Mouse (Mus musculus) MEL (cell line): ENCODE data around the gene Rbpjl. TPM values are rescaled to one million over a fixed set of nuclear protein-coding genes. Genes with fewer than 3 reads are reported as not detected.

Experiments
- DNase-seq: peaks from one replicate; pipeline ENCODE4 v3.0.0; 2011; ENCODE audit warnings: low read depth, low spot score
- H3K27ac ChIP-seq: 2 replicates; pipeline ENCODE4 v1.5.1; 2012; ENCODE audit warnings: low read depth, mild to moderate bottlenecking, control low read depth, low read length, moderate library complexity; ENCODE audit not compliant: control insufficient read depth
- H3K27me3 ChIP-seq, 2 experiments: fragments of 150-350 bp in 1 of 2; sonication (generic) in 1 of 2; 2 replicates each; pipeline ENCODE4 v1.6.1; 2012; ENCODE audit warnings: low read length in 2 of 2, mild to moderate bottlenecking in 2 of 2, improper control_type of control experiment in 1 of 2, moderate library complexity in 1 of 2; ENCODE audit not compliant: insufficient read depth in 2 of 2, control insufficient read depth in 1 of 2
- H3K36me3 ChIP-seq, 2 experiments: 2 replicates each; pipeline ENCODE4 v1.6.1; 2012 to 2014; ENCODE audit warnings: low read length in 2 of 2, improper control_type of control experiment in 1 of 2, inconsistent platforms in 1 of 2, mild to moderate bottlenecking in 1 of 2; ENCODE audit not compliant: insufficient read depth in 2 of 2, control insufficient read depth in 1 of 2
- H3K4me1 ChIP-seq, 2 experiments: fragments of 150-350 bp in 1 of 2; sonication (generic) in 1 of 2; 2 replicates each; pipeline ENCODE4 v1.6.1; 2012; ENCODE audit warnings: low read length in 2 of 2, improper control_type of control experiment in 1 of 2, mild to moderate bottlenecking in 1 of 2; ENCODE audit not compliant: insufficient read depth in 2 of 2, control insufficient read depth in 1 of 2
- H3K4me3 ChIP-seq, 2 experiments: fragments of 150-350 bp in 1 of 2; sonication (generic) in 1 of 2; 2 replicates each; pipeline ENCODE4 v1.5.1; 2012; ENCODE audit warnings: low read depth in 2 of 2, low read length in 2 of 2, mild to moderate bottlenecking in 2 of 2, moderate library complexity in 2 of 2, control low read depth in 1 of 2, improper control_type of control experiment in 1 of 2; ENCODE audit not compliant: control insufficient read depth in 1 of 2, insufficient read depth in 1 of 2
- H3K79me2 ChIP-seq: 2 replicates; pipeline ENCODE4 v1.6.1; 2012; ENCODE audit warnings: mild to moderate bottlenecking, low read length, moderate library complexity; ENCODE audit not compliant: control insufficient read depth, poor library complexity, insufficient read depth
- H3K9ac ChIP-seq: 2 replicates; pipeline ENCODE4 v1.6.1; 2012; ENCODE audit warnings: low read depth, mild to moderate bottlenecking, control low read depth, low read length, moderate library complexity; ENCODE audit not compliant: control insufficient read depth, poor library complexity, severe bottlenecking
- H3K9me3 ChIP-seq: fragments of 150-350 bp; sonication (generic); replicated peaks from 2 replicates; pipeline ENCODE4 v1.6.1; 2012; ENCODE audit warnings: mild to moderate bottlenecking, low read length, improper control_type of control experiment, moderate library complexity; ENCODE audit not compliant: insufficient read depth
- BHLHE40 ChIP-seq: IDR thresholded peaks from 2 replicates; pipeline ENCODE4 v1.6.1; 2012; ENCODE audit warnings: low read depth, mild to moderate bottlenecking, inconsistent platforms, low read length, improper control_type of control experiment, borderline replicate concordance
- CHD1 ChIP-seq: IDR thresholded peaks from 2 replicates; pipeline ENCODE4 v1.6.1; 2012; ENCODE audit warnings: low read depth, mild to moderate bottlenecking, inconsistent platforms, low read length, improper control_type of control experiment
- CHD2 ChIP-seq: IDR thresholded peaks from 2 replicates; pipeline ENCODE4 v1.6.1; 2011; ENCODE audit warnings: low read length, improper control_type of control experiment
- E2F4 ChIP-seq: IDR thresholded peaks from 2 replicates; pipeline ENCODE4 v1.6.1; 2011; ENCODE audit warnings: low read depth, low read length, improper control_type of control experiment, borderline replicate concordance
- GABPA ChIP-seq: IDR thresholded peaks from 2 replicates; pipeline ENCODE4 v1.6.1; 2012; ENCODE audit warnings: low read depth, mild to moderate bottlenecking, inconsistent platforms, low read length, improper control_type of control experiment, moderate library complexity
- GATA1 ChIP-seq: IDR thresholded peaks from 2 replicates; pipeline ENCODE4 v1.6.1; 2011; ENCODE audit warnings: low read depth, low read length, improper control_type of control experiment
- KAT2A ChIP-seq: conservative IDR thresholded peaks from 2 replicates; pipeline ENCODE4 v1.6.1; 2012; ENCODE audit warnings: low read depth, low read length, improper control_type of control experiment, inconsistent platforms
- MAFK ChIP-seq: IDR thresholded peaks from 2 replicates; pipeline ENCODE4 v1.6.1; 2011; ENCODE audit warnings: low read depth, mild to moderate bottlenecking, low read length, improper control_type of control experiment, borderline replicate concordance
- MYB ChIP-seq: IDR thresholded peaks from 2 replicates; pipeline ENCODE4 v1.6.1; 2011; ENCODE audit warnings: mild to moderate bottlenecking, low read depth, low read length, improper control_type of control experiment
- NRF1 ChIP-seq: IDR thresholded peaks from 2 replicates; pipeline ENCODE4 v1.6.1; 2014; ENCODE audit warnings: low read depth, mild to moderate bottlenecking, inconsistent platforms, low read length, improper control_type of control experiment, moderate library complexity; ENCODE audit not compliant: poor library complexity, insufficient read depth, severe bottlenecking
- POLR2A ChIP-seq, 2 experiments: IDR thresholded peaks; 2 replicates each; pipeline ENCODE4 v1.6.1; 2011 to 2012; ENCODE audit warnings: low read length in 2 of 2, mild to moderate bottlenecking in 2 of 2, control low read depth in 1 of 2, improper control_type of control experiment in 1 of 2, low read depth in 1 of 2, moderate library complexity in 1 of 2; ENCODE audit not compliant: control insufficient read depth in 1 of 2, insufficient read depth in 1 of 2, poor library complexity in 1 of 2
- POLR2AphosphoS5 ChIP-seq: IDR thresholded peaks from 2 replicates; pipeline ENCODE4 v1.6.1; 2012; ENCODE audit warnings: low read depth, borderline replicate concordance, mild to moderate bottlenecking, inconsistent platforms, low read length, moderate library complexity, mixed read lengths
- RAD21 ChIP-seq: IDR thresholded peaks from 2 replicates; pipeline ENCODE4 v1.6.1; 2011; ENCODE audit warnings: mild to moderate bottlenecking, low read depth, low read length, improper control_type of control experiment
- RCOR1 ChIP-seq: IDR thresholded peaks from 2 replicates; pipeline ENCODE4 v1.6.1; 2012; ENCODE audit warnings: low read depth, mild to moderate bottlenecking, inconsistent platforms, low read length, improper control_type of control experiment
- ZKSCAN1 ChIP-seq: IDR thresholded peaks from 2 replicates; pipeline ENCODE4 v1.6.1; 2012; ENCODE audit warnings: low read depth, mild to moderate bottlenecking, inconsistent platforms, low read length, improper control_type of control experiment, moderate library complexity
- ZMIZ1 ChIP-seq: IDR thresholded peaks from 2 replicates; pipeline ENCODE4 v1.6.1; 2012; ENCODE audit warnings: low read depth, mild to moderate bottlenecking, inconsistent platforms, low read length, improper control_type of control experiment, moderate library complexity
- polyA plus RNA-seq, 2 experiments: library from polyadenylated mRNA; stranded (reverse) in 1 of 2; unstranded in 1 of 2; fragments of >175 nt in 1 of 2; fragments of >200 nt in 1 of 2; gene quantifications; 2 replicates each; pipeline versions ENCODE4 v1.2.1 to v1.2.4; 2012; ENCODE audit warnings: low replicate concordance in 2 of 2, low read depth in 1 of 2; ENCODE audit not compliant: insufficient read length in 2 of 2, insufficient read depth in 1 of 2, missing spikeins in 1 of 2
- total RNA-seq: library from RNA; depleted of rRNA; stranded (reverse); fragments of 300-350 nt; gene quantifications from 2 replicates; pipeline ENCODE4 v1.2.3, GENCODE M21; 2012

Gene Rbpjl
- total and polyA plus RNA-seq, 3 experiments: 0.07 TPM; not detected in 2

DNA sequence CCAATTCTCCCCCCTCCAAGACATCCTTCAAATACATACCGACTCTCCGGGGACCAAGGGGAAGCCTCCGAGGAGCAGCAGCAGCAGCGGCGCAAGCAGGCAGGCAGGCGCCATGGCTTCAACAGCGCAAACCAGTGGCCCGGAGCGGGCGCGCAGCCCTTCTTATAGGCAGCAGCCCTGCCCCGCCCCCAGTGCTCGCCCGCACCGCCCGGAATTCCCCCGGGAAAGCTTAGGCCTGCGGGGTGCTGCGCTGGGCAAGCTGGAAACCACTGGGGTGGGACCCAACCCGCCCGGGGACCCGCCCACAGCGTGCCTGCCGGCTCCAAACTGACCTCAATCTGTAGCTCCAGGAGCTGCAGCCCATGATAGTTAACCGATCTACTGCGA is 40.1 kb downstream of the Rbpjl start:
- Histone ChIP-seq H3K36me3 (no peaks in the 10 kb centered on the region), H3K9me3 (no peaks in the 10 kb centered on the region), H3K4me3 (no peak overlapping the region), H3K4me1 (no peaks in the 10 kb centered on the region), H3K79me2 (no peaks in the 10 kb centered on the region), H3K27me3 (peaks cover 13 to 28% of the 10 kb centered on the region in 2 experiments), H3K27ac (no peak overlapping the region), H3K9ac (no peak overlapping the region)
- TF ChIP-seq MYB: no peak
- TF ChIP-seq POLR2AphosphoS5: no peak
- TF ChIP-seq KAT2A: no peak
- no peak for TF ChIP-seq CHD2
- TF ChIP-seq MAFK: no peak
- no peak for TF ChIP-seq E2F4
- TF ChIP-seq RAD21: no peak
- TF ChIP-seq ZKSCAN1: no peak
- TF ChIP-seq RCOR1: no peak
- no peak for TF ChIP-seq CHD1
- no peak for TF ChIP-seq POLR2A (IDR thresholded peaks at IDR 0.05; ENCODE audit: control insufficient read depth in 1 of 2, insufficient read depth in 1 of 2, low read depth in 1 of 2, low read length in 2 of 2, poor library complexity in 1 of 2)
- no peak for TF ChIP-seq ZMIZ1
- TF ChIP-seq GABPA: no peak
- no peak for TF ChIP-seq NRF1
- TF ChIP-seq GATA1: no peak
- TF ChIP-seq BHLHE40: no peak
- no peak for DNase-seq

- no peak within 1 kb of the TSS for H3K4me3 ChIP-seq
- no peak for DNase-seq
- no peak within 1 kb of the TSS for H3K9ac ChIP-seq
- no peaks in the 10 kb centered on the region for H3K4me1 ChIP-seq
- no peaks in the 10 kb centered on the region for H3K9me3 ChIP-seq
- H3K27me3 ChIP-seq: peaks cover 13 to 33% of the 10 kb centered on the region in 2 experiments
- no peaks in the 10 kb centered on the region for H3K36me3 ChIP-seq
- no peak for TF ChIP-seq MYB
- no peak for TF ChIP-seq POLR2AphosphoS5
- H3K79me2 ChIP-seq: no peaks in the 10 kb centered on the region
- H3K27ac ChIP-seq: no peak within 1 kb of the TSS
Observed at GRCm38 (mm10) chr2:164443460-164444000, 40.6 kb downstream of the Rbpjl start, which contains the start of gene Sdc4. TSS of gene Sdc4 (minus strand) at chr2:164443887.
